Mouse (Mus musculus): ENCODE data around the gene Ttll5. TPM values are rescaled to one million over a fixed set of nuclear protein-coding genes. Genes with fewer than 3 reads are reported as not detected.
A peak's percentile ranks its signal among the peaks of the same experiment; 100 is the strongest.

Ttll5 gene
- polyA plus RNA-seq, 1 experiment, result 5.5 TPM

DNA sequence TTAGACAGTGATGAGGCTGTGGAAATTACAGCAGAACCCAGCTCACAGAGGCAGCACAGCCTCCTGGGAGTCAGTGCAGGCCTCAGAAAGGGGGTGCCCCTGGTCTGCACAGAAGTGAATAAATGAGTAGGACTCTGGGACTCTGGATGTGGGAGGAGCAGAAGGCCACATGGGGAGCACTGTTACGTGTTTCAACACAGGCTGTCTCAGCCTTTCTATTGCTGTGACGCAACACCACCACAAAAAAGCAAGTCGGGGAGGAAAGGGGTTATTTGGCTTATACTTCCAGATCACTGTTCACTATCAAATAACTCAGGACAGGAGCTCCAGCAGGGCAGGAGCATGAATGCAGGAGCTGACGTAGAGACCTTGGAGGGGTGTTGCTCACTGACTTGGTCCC is 271.3 kb downstream of the Ttll5 start:
- H3K4me3 ChIP-seq (ENCODE audit: low read depth, low read length), result no peak overlapping the region
- H3K27me3 ChIP-seq (ENCODE audit: control insufficient read depth, insufficient read depth, low read length), result no peaks in the 10 kb centered on the region
- TF ChIP-seq CTCF (IDR thresholded peaks at IDR 0.05; ENCODE audit: extremely low read depth, insufficient read length, insufficient replicate concordance, low read depth, low read length) (no peak), POLR2A (IDR thresholded peaks at IDR 0.05; ENCODE audit: low read depth, low read length) (no peak)
- WGBS, result 77% methylated on average over 4 of the region's 4 CpGs
- no peak overlapping the region for H3K27ac ChIP-seq (ENCODE audit: insufficient read depth, low read depth, low read length)
- H3K36me3 ChIP-seq (ENCODE audit: control insufficient read depth, insufficient read depth, low read length), result 0 out of 2 replicates have a peak, but pooled peaks cover 3% of the 10 kb centered on the region
- H3K4me1 ChIP-seq (ENCODE audit: control insufficient read depth, insufficient read depth, insufficient read length, low read length), result peaks cover 2% of the 10 kb centered on the region; the same call in 1 of the 2 replicates

DNA sequence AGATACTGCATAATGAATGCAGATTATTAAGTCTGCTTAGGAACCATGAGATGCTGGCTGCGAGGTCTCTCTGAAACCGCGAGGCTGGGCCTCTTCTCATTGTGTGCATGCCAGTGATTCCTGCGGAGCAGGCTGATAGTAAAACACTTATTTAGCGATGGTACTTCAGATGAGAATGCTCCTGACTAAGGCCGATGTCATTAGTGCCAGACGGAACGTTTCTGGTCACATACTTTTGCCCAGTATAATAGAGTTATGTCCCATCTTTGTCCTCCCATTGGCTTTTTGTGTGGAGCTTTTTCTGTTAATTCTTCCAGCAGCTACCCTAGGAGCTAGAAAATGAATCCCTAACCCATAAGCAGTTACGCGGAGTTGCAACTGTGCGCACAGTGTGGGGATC is 273.3 kb downstream of the Ttll5 start:
- H3K4me1 ChIP-seq (ENCODE audit: control insufficient read depth, insufficient read depth, insufficient read length, low read length), result peaks cover 2% of the 10 kb centered on the region; the same call in 1 of the 2 replicates
- H3K36me3 ChIP-seq (ENCODE audit: control insufficient read depth, insufficient read depth, low read length), result 0 out of 2 replicates have a peak, but pooled peaks cover 1% of the 10 kb centered on the region
- no peaks in the 10 kb centered on the region for H3K27me3 ChIP-seq (ENCODE audit: control insufficient read depth, insufficient read depth, low read length)
- no peak overlapping the region for H3K4me3 ChIP-seq (ENCODE audit: low read depth, low read length)
- 87% methylated on average over 11 of the region's 11 CpGs for WGBS
- TF ChIP-seq POLR2A (IDR thresholded peaks at IDR 0.05; ENCODE audit: low read depth, low read length), result no peak
- no peak overlapping the region for H3K27ac ChIP-seq (ENCODE audit: insufficient read depth, low read depth, low read length)

DNA sequence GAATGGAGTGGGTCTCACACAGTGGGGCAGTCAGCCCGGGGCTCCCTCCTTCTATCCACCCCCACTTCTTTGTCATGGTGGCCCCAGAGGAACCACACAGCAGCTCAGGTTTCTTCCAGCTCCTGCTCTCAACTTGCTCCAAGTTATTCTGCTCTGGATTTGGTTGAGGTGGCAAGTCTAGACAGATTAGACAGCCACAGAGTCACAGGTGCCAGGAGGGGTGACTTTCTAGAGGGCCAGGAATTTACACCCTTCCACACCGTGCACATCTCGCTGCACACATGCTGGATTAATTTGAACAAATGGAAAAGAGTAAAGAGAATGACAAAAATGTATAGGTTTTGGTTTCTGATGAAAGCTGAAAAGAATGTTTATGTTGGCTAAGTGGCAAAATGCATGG is 276.3 kb downstream of the Ttll5 start:
- H3K4me1 ChIP-seq (ENCODE audit: control insufficient read depth, insufficient read depth, insufficient read length, low read length), result peaks cover 2% of the 10 kb centered on the region
- 90% methylated on average over 3 of the region's 3 CpGs for WGBS
- H3K27me3 ChIP-seq (ENCODE audit: control insufficient read depth, insufficient read depth, low read length), result no peaks in the 10 kb centered on the region
- no peak overlapping the region for H3K27ac ChIP-seq (ENCODE audit: insufficient read depth, low read depth, low read length)
- TF ChIP-seq CTCF (IDR thresholded peaks at IDR 0.05; ENCODE audit: extremely low read depth, insufficient read length, insufficient replicate concordance, low read depth, low read length) (no peak), POLR2A (IDR thresholded peaks at IDR 0.05; ENCODE audit: low read depth, low read length) (no peak)
- 0 out of 2 replicates have a peak, but pooled peaks cover 1% of the 10 kb centered on the region for H3K36me3 ChIP-seq (ENCODE audit: control insufficient read depth, insufficient read depth, low read length)
- no peak overlapping the region for H3K4me3 ChIP-seq (ENCODE audit: low read depth, low read length)

DNA sequence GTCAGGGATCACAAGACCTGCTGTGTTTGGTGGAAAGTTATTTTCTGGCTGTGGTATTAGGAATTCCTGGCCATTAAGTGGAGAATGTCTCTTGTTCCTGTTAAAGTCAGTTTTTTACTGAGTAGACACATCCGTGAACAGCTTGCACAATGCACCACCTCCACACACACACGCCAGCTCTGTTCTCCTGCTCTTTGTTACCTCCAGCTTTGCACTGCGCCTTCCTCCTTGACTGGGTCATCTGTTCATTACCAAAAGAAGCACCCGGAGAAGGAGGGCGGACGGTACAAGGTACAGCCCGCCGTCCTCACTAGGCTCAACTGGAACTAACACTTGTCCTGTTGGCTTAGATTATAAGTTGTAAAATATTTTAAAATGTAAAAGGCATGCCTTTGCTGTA is 278.2 kb downstream of the Ttll5 start:
- peaks cover 2% of the 10 kb centered on the region for H3K4me1 ChIP-seq (ENCODE audit: control insufficient read depth, insufficient read depth, insufficient read length, low read length)
- no peak for TF ChIP-seq POLR2A (IDR thresholded peaks at IDR 0.05; ENCODE audit: low read depth, low read length)
- TF ChIP-seq CTCF (IDR thresholded peaks at IDR 0.05; ENCODE audit: extremely low read depth, insufficient read length, insufficient replicate concordance, low read depth, low read length), result no peak
- H3K4me3 ChIP-seq (ENCODE audit: low read depth, low read length), result no peak overlapping the region
- H3K36me3 ChIP-seq (ENCODE audit: control insufficient read depth, insufficient read depth, low read length), result 0 out of 2 replicates have a peak, but pooled peaks cover 1% of the 10 kb centered on the region
- no peaks in the 10 kb centered on the region for H3K27me3 ChIP-seq (ENCODE audit: control insufficient read depth, insufficient read depth, low read length)
- H3K27ac ChIP-seq (ENCODE audit: insufficient read depth, low read depth, low read length), result no peak overlapping the region
- WGBS, result 78% methylated on average over 8 of the region's 8 CpGs

DNA sequence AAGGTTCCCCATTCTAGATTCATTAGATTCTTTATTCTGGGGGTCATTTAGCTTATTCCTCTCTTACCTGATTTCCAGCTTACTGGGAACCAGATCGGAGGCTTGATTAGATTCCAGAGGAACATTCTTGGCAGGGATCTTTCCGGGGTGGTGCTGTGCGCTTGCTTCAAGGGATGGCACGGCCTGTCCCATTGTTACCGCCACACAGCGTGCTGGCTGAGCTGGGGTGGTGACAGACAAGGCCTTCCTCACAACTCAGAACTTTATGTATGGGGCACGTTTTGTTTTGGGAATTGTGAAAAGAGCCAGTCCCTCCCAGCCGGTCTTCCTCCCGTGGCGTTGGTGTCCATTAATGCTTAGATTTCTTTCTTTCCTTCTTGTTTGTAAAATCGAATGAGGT is 278.9 kb downstream of the Ttll5 start:
- H3K36me3 ChIP-seq (ENCODE audit: control insufficient read depth, insufficient read depth, low read length), result 0 out of 2 replicates have a peak, but pooled peaks cover 1% of the 10 kb centered on the region
- H3K4me1 ChIP-seq (ENCODE audit: control insufficient read depth, insufficient read depth, insufficient read length, low read length), result peaks cover 2% of the 10 kb centered on the region
- no peaks in the 10 kb centered on the region for H3K27me3 ChIP-seq (ENCODE audit: control insufficient read depth, insufficient read depth, low read length)
- TF ChIP-seq CTCF (IDR thresholded peaks at IDR 0.05; ENCODE audit: extremely low read depth, insufficient read length, insufficient replicate concordance, low read depth, low read length) (no peak), POLR2A (IDR thresholded peaks at IDR 0.05; ENCODE audit: low read depth, low read length) (no peak)
- 55% methylated on average over 11 of the region's 11 CpGs for WGBS
- H3K27ac ChIP-seq (ENCODE audit: insufficient read depth, low read depth, low read length), result peak overlapping the region; percentile 54
- no peak overlapping the region for H3K4me3 ChIP-seq (ENCODE audit: low read depth, low read length)

DNA sequence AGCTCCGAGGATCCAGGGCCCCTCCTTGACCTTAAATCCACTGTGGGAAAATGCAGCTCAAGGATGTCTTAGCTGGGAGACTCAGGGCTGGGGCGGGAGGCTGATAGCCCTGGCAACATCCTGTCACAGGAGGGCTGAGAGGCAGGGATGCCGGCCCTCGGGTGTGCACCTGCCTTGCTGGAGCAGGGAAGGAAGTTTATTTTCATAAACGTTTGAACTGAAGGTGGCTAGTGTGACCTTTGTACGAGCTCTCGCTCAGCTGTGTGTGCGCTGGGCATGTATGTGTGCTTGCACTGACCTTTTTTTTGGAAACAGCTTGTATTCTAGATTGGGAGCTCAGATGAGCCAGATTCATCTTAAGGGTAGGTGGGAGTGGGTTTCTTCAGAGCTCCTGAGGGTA is 279.4 kb downstream of the Ttll5 start:
- TF ChIP-seq CTCF (IDR thresholded peaks at IDR 0.05; ENCODE audit: extremely low read depth, insufficient read length, insufficient replicate concordance, low read depth, low read length) (no peak), POLR2A (IDR thresholded peaks at IDR 0.05; ENCODE audit: low read depth, low read length) (no peak)
- no peaks in the 10 kb centered on the region for H3K27me3 ChIP-seq (ENCODE audit: control insufficient read depth, insufficient read depth, low read length)
- peak overlapping the region; percentile 54 for H3K27ac ChIP-seq (ENCODE audit: insufficient read depth, low read depth, low read length)
- H3K4me1 ChIP-seq (ENCODE audit: control insufficient read depth, insufficient read depth, insufficient read length, low read length), result peaks cover 2% of the 10 kb centered on the region
- 0 out of 2 replicates have a peak, but pooled peaks cover under 1% of the 10 kb centered on the region for H3K36me3 ChIP-seq (ENCODE audit: control insufficient read depth, insufficient read depth, low read length)
- no peak overlapping the region for H3K4me3 ChIP-seq (ENCODE audit: low read depth, low read length)
- WGBS, result 20% methylated on average over 8 of the region's 8 CpGs

DNA sequence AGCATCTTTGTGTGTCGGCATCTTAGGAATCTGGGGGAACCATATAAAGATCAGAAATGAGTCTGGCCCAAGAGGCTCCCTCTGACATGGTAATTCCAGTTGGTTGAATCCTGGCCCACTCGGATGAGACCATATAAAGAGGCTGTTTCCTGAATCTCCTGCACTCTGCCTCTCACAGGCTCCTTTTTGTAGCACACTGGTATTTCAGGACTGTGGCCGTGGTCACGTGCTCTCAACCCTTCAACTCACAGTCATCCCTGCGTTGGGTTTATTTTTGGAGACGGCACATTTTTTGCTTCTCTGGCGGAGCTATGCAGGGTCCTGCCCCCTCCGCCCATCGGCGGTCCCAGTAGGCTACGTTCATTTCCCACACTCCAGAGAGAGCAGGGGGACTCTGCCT is 279.8 kb downstream of the Ttll5 start:
- WGBS, result 76% methylated on average over 11 of the region's 11 CpGs
- Histone ChIP-seq H3K4me1 (ENCODE audit: control insufficient read depth, insufficient read depth, insufficient read length, low read length) (peaks cover 2% of the 10 kb centered on the region), H3K27ac (ENCODE audit: insufficient read depth, low read depth, low read length) (no peak overlapping the region; the same call in 1 of the 2 replicates), H3K36me3 (ENCODE audit: control insufficient read depth, insufficient read depth, low read length) (no peaks in the 10 kb centered on the region), H3K4me3 (ENCODE audit: low read depth, low read length) (no peak overlapping the region), H3K27me3 (ENCODE audit: control insufficient read depth, insufficient read depth, low read length) (no peaks in the 10 kb centered on the region)
- TF ChIP-seq POLR2A (IDR thresholded peaks at IDR 0.05; ENCODE audit: low read depth, low read length) (no peak), CTCF (IDR thresholded peaks at IDR 0.05; ENCODE audit: extremely low read depth, insufficient read length, insufficient replicate concordance, low read depth, low read length) (no peak)

Measured in small intestine, adult 2 months (tissue).